Mouse (Mus musculus) liver, adult 2 months (tissue): ENCODE data around the gene Ing2.

Source experiments
- CTCF ChIP-seq: fragments of 200-500 bp; IDR thresholded peaks from 2 replicates; pipeline ENCODE4 v1.5.1; 2011; ENCODE audit warnings: low read depth, low read length, control low read depth
- POLR2A ChIP-seq: fragments of 200-500 bp; IDR thresholded peaks from 2 replicates; pipeline ENCODE4 v1.6.1; 2011; ENCODE audit warnings: low read length, control low read depth; ENCODE audit not compliant: insufficient read depth; ENCODE audit errors: extremely low read depth

DNA sequence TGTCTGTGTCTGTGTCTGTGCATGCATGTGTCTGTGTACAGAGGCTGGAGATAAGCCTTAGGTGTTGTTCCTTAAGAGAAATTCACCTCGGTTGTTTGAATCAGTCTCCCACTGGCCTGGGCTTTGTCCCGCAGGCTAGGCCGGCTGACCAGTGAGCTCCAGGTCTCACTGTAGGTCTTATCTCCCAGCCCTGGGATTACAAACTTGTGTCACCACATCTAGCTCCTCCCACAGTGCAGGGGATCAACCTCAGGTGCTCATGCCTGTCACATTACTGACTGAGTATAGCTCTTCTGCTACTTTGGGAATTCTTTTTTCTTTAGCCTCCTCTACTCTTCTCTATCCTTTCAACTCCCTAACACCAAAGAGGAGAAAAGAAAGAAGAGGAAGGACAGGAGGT is 20.9 kb downstream of the Ing2 start:
- TF ChIP-seq CTCF = no peak
- TF ChIP-seq POLR2A = no peak
